Mouse (Mus musculus) E14TG2a.4 (cell line): ENCODE results near the gene Parp2.
A peak's percentile ranks its signal among the peaks of the same experiment; 100 is the strongest.

Experiments
- CTCF ChIP-seq: conservative IDR thresholded peaks from 2 replicates; pipeline ENCODE4 v1.5.1; 2014; ENCODE audit warnings: low read length
- POU5F1 ChIP-seq: IDR thresholded peaks from 2 replicates; pipeline ENCODE4 v1.6.1; 2014; ENCODE audit warnings: low read length, borderline replicate concordance

DNA sequence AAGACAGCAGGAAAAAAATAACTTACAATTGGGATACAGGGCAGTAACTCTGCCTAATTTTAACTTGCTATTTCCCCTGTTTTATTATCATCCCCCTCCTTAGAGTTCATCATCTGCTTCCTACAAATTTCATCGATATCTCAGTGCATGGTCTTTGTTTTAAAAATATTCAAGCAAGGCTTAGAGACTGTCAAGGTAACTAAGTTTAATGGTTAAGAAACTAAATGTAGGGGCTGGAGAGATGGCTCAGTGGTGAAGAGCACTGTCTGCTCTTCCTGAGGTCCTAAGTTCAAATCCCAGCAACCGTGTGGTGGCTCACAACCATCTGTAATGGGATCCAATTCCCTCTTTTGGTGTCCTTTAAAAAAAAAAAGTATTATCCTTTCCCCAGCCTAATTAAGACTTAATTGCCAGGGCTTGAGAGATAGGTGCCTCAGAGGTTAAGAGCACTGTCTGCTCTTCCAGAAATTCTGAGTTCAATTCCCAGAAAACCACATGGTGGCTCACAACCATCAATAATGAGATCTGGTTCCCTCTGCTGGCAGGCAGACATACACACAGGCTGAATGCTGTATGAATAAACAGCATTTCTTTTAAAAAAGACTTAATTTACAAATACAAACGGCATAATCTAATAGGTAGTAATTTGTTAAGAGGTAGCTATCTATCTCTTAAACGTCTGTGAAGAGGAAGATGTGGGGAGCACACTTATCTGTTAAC is 4.6 kb upstream of the Parp2 start:
- peak; percentile 53 for TF ChIP-seq CTCF
- no peak for TF ChIP-seq POU5F1
